Mouse (Mus musculus): ENCODE measurements at regions not wholly inside any gene's neighbourhood (a gene's known extent, or its start where the extent isn't known, plus 50 kb on each side); places are given as distances from the start of the nearest gene placed in this dataset.

DNA sequence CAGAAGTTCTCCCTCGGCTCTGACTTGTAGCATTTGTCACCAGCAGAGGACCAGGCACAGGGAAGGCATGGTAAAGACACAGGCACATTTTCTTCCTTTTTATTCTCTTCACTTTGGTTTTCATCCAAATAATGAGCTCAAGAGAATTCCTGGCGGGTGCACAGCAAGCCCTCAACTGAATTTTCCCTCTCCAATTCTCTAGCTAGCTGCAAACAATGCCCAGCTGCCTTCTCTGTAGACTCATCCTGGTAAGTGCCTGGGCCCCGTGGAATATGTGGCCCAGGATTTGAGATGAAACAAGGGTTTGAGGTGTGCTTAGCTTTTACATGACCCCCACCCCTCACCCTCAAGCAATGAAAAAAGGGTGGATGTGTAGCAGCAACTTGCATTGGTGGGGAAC, 90.4 kb downstream of the Otol1 start:
- Histone ChIP-seq H3K9me3 (no peaks in the 10 kb centered on the region), H3K27ac (replicated peaks) (no peak overlapping the region), H3K4me2 (no peak overlapping the region), H3K4me1 (replicated peaks) (peaks cover 7% of the 10 kb centered on the region), H3K36me3 (no peaks in the 10 kb centered on the region), H3K9ac (no peak overlapping the region), H3K27me3 (no peaks in the 10 kb centered on the region), H3K4me3 (no peak overlapping the region)
- no peak for ATAC-seq (ENCODE audit: low read depth)
- 50% methylated on average over 3 of the region's 3 CpGs for WGBS

DNA sequence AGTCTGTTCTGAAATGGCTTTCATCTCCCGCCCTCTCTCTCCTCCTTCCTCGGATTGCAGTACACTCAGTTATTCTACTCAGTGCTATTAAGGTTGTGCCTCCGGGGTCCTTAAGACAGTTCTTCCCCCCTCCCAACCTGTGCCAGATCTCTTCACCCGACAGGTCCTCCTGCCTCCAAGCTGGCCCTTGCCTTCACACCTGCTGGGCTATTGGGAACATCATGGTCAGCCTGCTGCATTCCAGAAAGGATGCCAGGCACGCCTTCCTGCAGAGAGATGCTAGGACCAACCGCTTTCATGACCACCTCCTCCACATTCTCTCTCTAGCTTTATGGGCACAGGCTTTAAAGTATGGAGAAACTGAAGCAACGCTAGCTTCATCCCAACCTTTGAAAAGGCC, 94.7 kb downstream of the Otol1 start:
- H3K4me3 ChIP-seq: no peak overlapping the region
- H3K9me3 ChIP-seq: no peaks in the 10 kb centered on the region
- no peaks in the 10 kb centered on the region for H3K27me3 ChIP-seq
- 54% methylated on average over 7 of the region's 7 CpGs for WGBS
- ATAC-seq (ENCODE audit: low read depth): no peak
- H3K36me3 ChIP-seq: no peaks in the 10 kb centered on the region
- no peak overlapping the region for H3K27ac ChIP-seq (replicated peaks)
- H3K9ac ChIP-seq: peak overlapping the region; percentile 38; the same call in 1 of the 2 replicates
- no peak overlapping the region for H3K4me2 ChIP-seq
- peaks cover 15% of the 10 kb centered on the region for H3K4me1 ChIP-seq (replicated peaks)

DNA sequence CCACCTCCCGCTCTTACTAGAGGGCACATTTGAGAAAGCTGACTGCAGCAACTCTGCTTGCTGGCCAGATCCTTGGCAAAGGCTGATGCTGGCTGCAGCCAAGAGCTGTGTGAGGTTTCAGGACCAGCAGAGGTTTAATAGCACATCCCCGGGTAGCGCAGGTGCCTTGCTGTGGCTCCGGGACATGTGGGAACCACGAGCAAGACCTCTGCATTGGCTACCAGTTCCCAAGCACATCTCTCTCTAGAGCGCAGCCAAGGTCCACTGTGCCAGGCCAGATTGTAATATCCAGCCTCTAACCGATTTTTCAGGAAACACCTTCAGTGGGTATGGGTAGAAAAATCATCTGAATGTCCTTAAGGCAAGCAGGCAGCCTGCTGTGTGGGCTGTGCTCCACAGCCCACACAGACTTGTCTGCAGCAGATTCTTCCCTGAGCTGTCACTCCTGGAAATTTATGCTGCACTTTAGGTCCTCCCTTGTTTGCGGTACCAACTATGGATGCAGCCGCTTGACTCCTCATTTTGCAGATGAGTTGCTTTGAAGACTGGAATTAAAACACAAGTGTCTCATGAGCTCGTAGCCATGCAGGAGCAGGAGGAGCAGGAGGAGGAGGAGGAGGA, 95.3 kb downstream of the Otol1 start:
- 60% methylated on average over 10 of the region's 10 CpGs for WGBS
- Histone ChIP-seq H3K4me2 (no peak overlapping the region), H3K36me3 (no peaks in the 10 kb centered on the region), H3K27ac (replicated peaks) (no peak overlapping the region), H3K27me3 (no peaks in the 10 kb centered on the region), H3K4me3 (no peak overlapping the region), H3K9me3 (no peaks in the 10 kb centered on the region), H3K4me1 (replicated peaks) (peaks cover 15% of the 10 kb centered on the region), H3K9ac (peak overlapping the region; percentile 49; the same call in 1 of the 2 replicates)
- no peak for ATAC-seq (ENCODE audit: low read depth)

DNA sequence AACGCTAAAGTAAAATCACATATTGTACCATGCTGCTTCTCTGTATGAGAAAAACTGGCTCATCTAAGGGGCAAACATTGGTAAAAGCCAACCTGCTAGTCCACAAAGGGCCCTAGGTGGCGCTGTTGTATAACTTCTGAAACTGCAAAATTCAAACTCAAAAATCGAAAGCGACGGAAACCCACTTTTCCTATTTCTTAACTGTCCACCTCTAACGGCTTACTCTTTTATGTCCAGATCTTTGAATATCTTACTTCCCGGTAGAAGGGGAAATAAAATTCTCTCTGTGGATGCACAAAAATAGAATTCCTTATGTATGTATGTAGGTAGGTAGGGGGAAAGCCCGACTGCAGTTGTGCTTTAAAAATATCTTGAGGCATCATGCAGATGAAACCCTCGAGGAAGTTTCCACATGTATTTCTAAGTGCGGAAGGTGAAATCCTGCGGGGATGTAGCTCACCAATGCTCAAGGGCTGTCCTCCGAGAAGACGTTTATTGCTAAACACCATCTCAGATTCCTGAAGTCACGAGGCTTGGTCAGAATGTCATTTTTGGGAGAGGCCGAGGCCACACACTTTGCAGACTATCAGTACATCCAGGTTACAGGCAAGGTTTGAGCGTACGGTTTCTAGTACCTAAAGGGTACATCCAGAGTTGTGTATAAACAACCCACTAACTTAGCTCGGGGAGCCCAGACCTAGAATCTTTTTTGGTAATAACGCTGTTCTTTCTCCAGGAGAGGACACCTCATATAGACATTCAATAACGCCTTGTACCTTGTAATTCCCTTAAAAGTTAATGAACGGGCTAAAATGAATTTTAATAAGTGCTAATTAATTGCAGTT, 96.8 kb downstream of the Otol1 start:
- Histone ChIP-seq H3K4me1 (replicated peaks) (peaks cover 15% of the 10 kb centered on the region), H3K36me3 (no peaks in the 10 kb centered on the region), H3K27ac (replicated peaks) (peak overlapping the region; percentile 54; the same call in 1 of the 2 replicates), H3K4me3 (peak overlapping the region; percentile 45), H3K9me3 (no peaks in the 10 kb centered on the region), H3K9ac (peak overlapping the region; percentile 66), H3K27me3 (no peaks in the 10 kb centered on the region), H3K4me2 (peak overlapping the region; percentile 82)
- peak; percentile 65; the same call in 1 of the 2 replicates for ATAC-seq (ENCODE audit: low read depth)
- 8% methylated on average over 21 of the region's 21 CpGs for WGBS

DNA sequence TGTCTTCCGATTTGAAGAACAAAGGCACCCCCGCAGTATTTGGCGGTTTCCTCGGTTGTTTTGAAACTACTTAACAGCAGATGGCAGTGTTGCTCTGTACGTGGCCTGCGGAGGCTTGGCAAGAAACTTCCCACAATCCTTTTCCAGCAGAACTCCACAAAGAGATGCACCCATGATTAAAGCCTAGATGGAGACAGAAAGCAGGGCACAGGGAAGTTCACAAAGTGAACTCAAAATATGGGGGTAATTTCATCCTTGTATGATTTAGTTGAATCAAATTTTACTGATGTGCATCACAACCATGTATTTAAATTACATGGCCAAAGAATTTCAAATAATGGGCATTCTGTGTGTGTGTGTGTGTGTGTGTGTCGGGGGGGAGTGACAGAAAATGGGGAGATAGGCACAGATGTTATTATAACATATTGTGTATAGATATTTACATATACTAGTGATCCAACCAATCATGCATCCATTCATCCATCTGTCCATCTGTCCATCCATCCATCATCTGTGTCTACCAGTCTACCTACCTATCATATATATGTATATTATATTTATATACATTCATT, 97.5 kb downstream of the Otol1 start:
- Histone ChIP-seq H3K4me3 (peak overlapping the region; percentile 45), H3K4me1 (replicated peaks) (peaks cover 15% of the 10 kb centered on the region), H3K9me3 (no peaks in the 10 kb centered on the region), H3K4me2 (peak overlapping the region; percentile 82), H3K27me3 (no peaks in the 10 kb centered on the region), H3K9ac (peak overlapping the region; percentile 66), H3K27ac (replicated peaks) (0 out of 2 replicates have a peak overlapping the region, but pooled peaks have one; percentile 54), H3K36me3 (no peaks in the 10 kb centered on the region)
- 14% methylated on average over 7 of the region's 7 CpGs for WGBS
- peak; percentile 77 for ATAC-seq (ENCODE audit: low read depth)

DNA sequence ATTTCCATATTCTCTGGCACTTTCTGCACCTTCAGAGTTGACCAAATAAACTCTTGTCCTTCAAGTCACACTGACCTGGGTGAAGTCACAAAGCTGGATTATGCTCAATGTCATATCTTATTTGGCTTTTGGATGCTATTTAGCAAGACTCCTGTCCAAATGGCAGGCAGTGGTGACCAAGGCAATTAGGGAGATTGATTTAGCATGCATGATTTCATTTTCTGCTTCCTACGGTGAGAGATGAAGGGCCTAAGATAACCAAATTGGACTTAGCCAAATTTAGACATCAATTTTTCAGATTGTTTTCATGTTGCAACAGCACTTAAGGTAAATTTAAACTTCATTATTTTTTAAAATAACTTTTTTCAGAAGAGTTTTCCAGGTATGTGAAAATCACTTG, 98.1 kb downstream of the Otol1 start:
- Histone ChIP-seq H3K27me3 (no peaks in the 10 kb centered on the region), H3K4me3 (no peak overlapping the region), H3K9ac (no peak overlapping the region), H3K4me1 (replicated peaks) (peaks cover 15% of the 10 kb centered on the region), H3K27ac (replicated peaks) (no peak overlapping the region), H3K4me2 (no peak overlapping the region), H3K9me3 (no peaks in the 10 kb centered on the region), H3K36me3 (no peaks in the 10 kb centered on the region)
- ATAC-seq (ENCODE audit: low read depth): no peak
- WGBS: 63% methylated on average over 1 of the region's 1 CpGs

DNA sequence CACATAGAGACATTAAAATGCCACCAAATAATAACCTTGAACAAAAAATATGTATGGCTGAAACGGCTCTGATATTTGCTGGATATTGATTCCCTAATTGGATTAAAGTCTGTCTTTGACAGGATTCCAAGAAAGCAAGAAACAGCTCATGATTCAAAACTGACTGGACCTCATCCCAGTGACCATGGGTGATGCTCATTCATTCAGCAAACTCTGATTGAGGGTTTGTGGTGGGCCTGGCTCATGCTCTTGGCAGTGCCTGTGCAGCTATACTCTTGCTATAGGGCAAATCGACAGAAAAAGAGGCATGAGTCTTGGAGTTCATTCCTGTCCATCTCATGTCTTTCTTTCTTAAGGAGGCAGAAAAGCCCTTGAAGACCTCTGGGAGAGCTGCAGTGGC, 98.7 kb downstream of the Otol1 start:
- WGBS: 74% methylated on average over 2 of the region's 2 CpGs
- H3K27me3 ChIP-seq: no peaks in the 10 kb centered on the region
- no peaks in the 10 kb centered on the region for H3K9me3 ChIP-seq
- H3K4me1 ChIP-seq (replicated peaks): peaks cover 15% of the 10 kb centered on the region
- ATAC-seq (ENCODE audit: low read depth): no peak
- H3K36me3 ChIP-seq: no peaks in the 10 kb centered on the region
- no peak overlapping the region for H3K4me3 ChIP-seq
- H3K4me2 ChIP-seq: no peak overlapping the region
- no peak overlapping the region for H3K9ac ChIP-seq
- H3K27ac ChIP-seq (replicated peaks): no peak overlapping the region

DNA sequence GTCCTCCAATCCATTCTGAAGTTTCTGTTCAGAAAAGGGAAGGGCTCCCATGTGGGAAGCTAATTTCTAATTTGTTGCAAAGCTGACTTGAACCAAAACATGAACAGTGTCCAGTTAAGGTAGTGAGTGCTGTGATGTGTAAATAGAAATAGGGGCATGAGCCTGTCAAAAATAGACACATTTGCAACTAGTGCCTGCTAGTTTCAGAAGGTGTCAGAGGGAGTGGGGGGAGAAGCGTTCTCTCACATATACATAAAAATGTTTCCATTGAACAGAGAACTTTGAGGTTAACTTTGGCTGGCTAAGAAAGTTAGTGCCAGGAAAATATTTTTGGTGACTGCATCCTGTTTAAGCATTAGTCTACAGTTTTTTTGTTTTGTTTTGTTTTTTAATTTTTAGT, 118.8 kb downstream of the Otol1 start:
- Histone ChIP-seq H3K4me3 (no peak overlapping the region), H3K9me3 (no peaks in the 10 kb centered on the region), H3K4me2 (no peak overlapping the region), H3K4me1 (replicated peaks) (0 out of 2 replicates have a peak, but pooled peaks cover 3% of the 10 kb centered on the region), H3K36me3 (no peaks in the 10 kb centered on the region), H3K27ac (replicated peaks) (no peak overlapping the region), H3K27me3 (no peaks in the 10 kb centered on the region), H3K9ac (no peak overlapping the region)
- 90% methylated on average over 1 of the region's 1 CpGs for WGBS
- ATAC-seq (ENCODE audit: low read depth): no peak

DNA sequence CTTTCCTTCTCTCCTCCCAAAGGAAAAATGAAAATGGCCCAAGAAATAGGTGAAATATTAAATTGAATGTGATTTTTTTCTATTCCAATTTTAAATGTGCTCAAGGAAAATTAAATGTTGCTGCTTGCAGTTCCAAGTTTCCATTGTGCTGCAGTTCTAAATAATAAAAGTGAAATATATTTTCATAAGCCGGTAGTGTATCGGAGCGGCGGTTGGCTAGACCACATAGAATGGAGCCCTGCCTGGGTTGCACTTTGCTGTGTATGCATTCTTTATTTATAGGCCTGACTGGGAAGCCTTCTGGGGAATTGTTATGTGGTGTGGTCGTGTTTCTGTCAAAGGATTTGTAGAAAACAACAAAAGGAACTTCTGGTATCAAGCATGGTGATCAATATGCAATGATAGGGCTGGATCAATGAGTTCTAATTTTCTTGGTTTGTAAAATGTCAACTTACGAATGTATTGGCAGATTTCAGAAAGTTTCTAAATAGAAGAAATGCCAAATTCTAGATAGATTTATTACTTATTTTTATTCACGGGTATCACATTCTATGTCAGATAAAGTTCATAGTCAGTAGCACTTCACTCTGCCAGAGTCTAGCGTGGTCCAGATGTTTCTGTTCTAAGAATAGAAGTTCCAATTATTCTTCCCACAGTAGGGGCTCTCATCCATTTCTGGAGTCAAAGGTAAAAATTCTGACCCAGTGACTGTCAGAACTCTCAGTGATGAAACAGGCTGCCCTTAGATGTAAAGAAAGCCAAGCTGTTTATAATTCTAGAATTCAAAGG, 123.0 kb downstream of the Otol1 start:
- no peak overlapping the region for H3K4me3 ChIP-seq
- H3K4me1 ChIP-seq (replicated peaks): peaks cover 6% of the 10 kb centered on the region
- no peaks in the 10 kb centered on the region for H3K36me3 ChIP-seq
- no peak overlapping the region for H3K27ac ChIP-seq (replicated peaks)
- no peak for ATAC-seq (ENCODE audit: low read depth)
- WGBS: 87% methylated on average over 8 of the region's 8 CpGs
- no peak overlapping the region for H3K9ac ChIP-seq
- H3K4me2 ChIP-seq: no peak overlapping the region
- H3K9me3 ChIP-seq: no peaks in the 10 kb centered on the region
- H3K27me3 ChIP-seq: no peaks in the 10 kb centered on the region

DNA sequence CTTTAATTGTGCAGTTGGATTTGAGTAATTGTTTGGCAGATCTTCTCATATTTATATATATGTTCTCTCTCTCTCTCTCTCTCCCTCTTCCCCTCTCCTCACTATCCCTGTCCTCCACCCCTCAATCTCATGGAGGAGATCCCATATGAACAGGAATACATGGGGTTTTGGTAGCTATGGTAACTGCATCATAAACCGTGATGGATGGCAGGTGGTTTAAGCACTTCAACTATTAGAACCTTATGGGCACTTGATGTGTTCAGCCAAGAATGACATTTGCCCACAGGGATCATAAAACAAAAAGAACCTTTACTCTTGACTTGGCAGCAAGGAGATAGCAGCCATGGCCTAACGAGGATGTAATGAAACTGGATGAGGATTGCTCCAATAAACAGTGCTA, 127.5 kb downstream of the Otol1 start:
- 16% methylated on average over 2 of the region's 2 CpGs for WGBS
- Histone ChIP-seq H3K36me3 (no peaks in the 10 kb centered on the region), H3K27ac (replicated peaks) (no peak overlapping the region), H3K4me3 (no peak overlapping the region), H3K4me1 (replicated peaks) (peaks cover 7% of the 10 kb centered on the region), H3K4me2 (no peak overlapping the region), H3K9me3 (no peaks in the 10 kb centered on the region), H3K27me3 (no peaks in the 10 kb centered on the region), H3K9ac (no peak overlapping the region)
- ATAC-seq (ENCODE audit: low read depth): peak; percentile 88

DNA sequence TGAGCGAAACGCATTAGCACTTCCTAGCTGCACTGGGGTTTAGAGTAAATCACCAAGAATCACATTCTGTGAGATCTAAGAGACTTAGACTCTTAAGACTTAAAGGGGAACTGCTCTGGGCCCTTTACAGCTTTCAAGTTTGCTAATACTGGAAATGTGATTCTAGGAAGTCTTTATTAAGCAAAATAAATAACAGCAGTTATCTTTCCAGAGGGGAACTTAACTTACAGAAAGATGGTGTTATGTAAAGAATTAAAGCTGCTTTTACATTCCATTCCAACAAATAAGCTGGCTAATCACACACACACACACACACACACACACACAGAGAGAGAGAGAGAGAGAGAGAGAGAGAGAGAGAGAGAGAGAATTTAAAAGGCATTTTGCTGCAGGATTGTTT, 131.1 kb downstream of the Otol1 start:
- Histone ChIP-seq H3K4me2 (no peak overlapping the region), H3K9me3 (no peaks in the 10 kb centered on the region), H3K4me3 (no peak overlapping the region), H3K27me3 (no peaks in the 10 kb centered on the region), H3K27ac (replicated peaks) (no peak overlapping the region), H3K9ac (no peak overlapping the region), H3K36me3 (no peaks in the 10 kb centered on the region), H3K4me1 (replicated peaks) (peaks cover 7% of the 10 kb centered on the region)
- no peak; the same call in 1 of the 2 replicates for ATAC-seq (ENCODE audit: low read depth)
- 76% methylated on average over 2 of the region's 2 CpGs for WGBS

DNA sequence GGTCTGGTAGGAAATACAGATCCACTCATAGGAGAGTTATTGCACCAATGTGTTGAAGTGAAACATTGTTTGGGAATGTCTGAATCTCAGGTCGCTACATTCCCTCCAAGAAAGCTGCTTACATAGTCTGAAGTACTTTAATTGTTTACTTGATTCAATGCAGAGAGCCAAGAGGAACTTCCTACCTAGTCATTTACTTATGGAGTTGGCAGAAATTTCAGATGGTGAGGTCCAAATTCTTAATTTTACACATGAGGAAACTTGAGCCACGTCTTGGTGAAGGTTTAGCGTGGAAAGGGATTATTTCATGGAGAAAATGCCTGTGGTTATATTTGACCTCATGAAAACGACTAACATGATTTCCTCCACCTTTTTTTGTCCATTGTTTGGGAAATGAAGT, 131.5 kb downstream of the Otol1 start:
- WGBS: 73% methylated on average over 4 of the region's 4 CpGs
- Histone ChIP-seq H3K36me3 (no peaks in the 10 kb centered on the region), H3K9ac (no peak overlapping the region), H3K4me1 (replicated peaks) (peaks cover 7% of the 10 kb centered on the region), H3K4me3 (no peak overlapping the region), H3K9me3 (no peaks in the 10 kb centered on the region), H3K27ac (replicated peaks) (no peak overlapping the region), H3K27me3 (no peaks in the 10 kb centered on the region), H3K4me2 (no peak overlapping the region)
- no peak for ATAC-seq (ENCODE audit: low read depth)
